Mouse (Mus musculus): ENCODE measurements around the gene Sh3gl2.

DNA sequence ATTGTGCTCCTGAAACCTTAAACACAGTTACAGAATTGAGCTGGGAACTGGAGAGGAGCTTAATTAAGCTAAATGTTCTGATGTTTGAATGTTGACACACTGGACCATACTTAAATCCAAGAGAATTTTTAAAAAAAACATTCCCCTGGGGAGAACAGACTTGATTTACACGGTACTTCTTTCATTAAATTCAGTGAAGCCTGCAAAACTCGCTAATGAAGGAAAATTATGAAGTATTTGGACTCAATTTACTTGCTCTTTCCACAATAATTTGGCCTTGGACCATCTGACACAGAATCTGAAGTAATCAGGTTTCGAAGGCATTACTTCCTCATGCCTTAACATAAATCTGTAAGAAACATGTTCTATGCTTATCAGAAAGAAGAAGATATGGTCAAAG lies 408.4 kb downstream of the Sh3gl2 start:
- TF ChIP-seq CTCF (IDR thresholded peaks at IDR 0.05; ENCODE audit: control insufficient read depth, insufficient read depth, low read length) = no peak
- TF ChIP-seq POLR2A (IDR thresholded peaks at IDR 0.05; ENCODE audit: borderline replicate concordance, control insufficient read depth, low read depth, low read length) = no peak

Measured in bone marrow, adult 2 months (tissue).